Mouse (Mus musculus) ovary, adult 2 months (tissue): ENCODE data around the gene Mrgprh. TPM values are rescaled to one million over a fixed set of nuclear protein-coding genes. Genes with fewer than 3 reads are reported as not detected.

Experiments
- polyA plus RNA-seq: library from polyadenylated mRNA; depleted of rRNA; stranded (reverse); fragments of >200 nt; gene quantifications from 2 replicates; pipeline ENCODE4 v1.2.3, GENCODE M21; 2012; rRNA removed

Gene Mrgprh
- polyA plus RNA-seq: 0.17 and 0.34 TPM in 2 replicates

GRCm38 (mm10) chr17:12875734-12876133 lies at the start of gene Mrgprh:
Mrgprh (plus strand) TSS chr17:12876034.

DNA sequence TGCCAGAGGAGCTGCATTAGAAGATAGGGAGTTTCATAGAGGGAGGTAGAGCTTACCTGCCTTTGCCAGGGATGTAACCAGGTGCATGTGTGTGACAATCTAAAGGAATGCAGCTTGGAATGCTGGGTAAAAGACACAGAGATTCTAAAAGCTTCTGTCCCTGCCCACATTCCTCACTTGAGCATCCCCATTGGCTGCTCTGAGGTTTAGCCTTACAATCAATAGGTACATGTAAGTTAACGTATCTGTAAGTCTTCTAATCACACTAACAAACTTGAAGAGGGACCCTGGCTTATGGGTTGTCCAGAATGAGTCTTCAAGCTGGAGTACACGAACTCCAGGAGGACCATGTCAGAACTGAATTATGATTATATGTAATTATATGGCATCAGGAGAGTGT lies 7.8 kb upstream of the Mrgprh start, which contains the start of gene Mas1:
Mas1 (minus strand) TSS at position 101 of the 400 bp plus-strand sequence.

GRCm38 (mm10) chr17:12909361-12910280 lies 33.8 kb downstream of the Mrgprh start, which contains the start of gene Pnldc1:
Pnldc1 (minus strand) TSS chr17:12910230.

DNA sequence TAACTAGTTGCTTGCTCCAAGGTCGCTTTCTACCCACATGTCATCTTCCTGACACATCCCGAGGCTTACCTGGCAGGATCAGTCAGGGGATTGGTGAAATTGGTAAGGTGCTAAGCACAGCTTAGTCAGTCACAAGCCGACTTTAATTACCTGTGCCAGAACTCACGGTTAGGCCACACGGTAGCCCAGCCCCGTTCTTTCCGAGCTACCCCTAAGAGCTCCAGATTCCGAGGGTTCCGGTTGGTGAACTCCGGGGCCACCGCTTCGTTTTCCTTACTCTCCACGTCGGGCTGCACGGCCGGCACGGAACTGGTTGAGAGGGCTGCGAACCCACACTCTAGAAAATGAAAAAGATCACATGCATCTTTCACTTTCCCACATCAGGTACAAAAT lies 39.6 kb downstream of the Mrgprh start, which contains the start of gene Tcp1:
Tcp1 (plus strand) TSS at position 214 of the 393 bp plus-strand sequence.

GRCm38 (mm10) chr17:12915881-12916583 lies 40.2 kb downstream of the Mrgprh start, which contains the start of gene Mrpl18:
Mrpl18 (minus strand) TSS chr17:12916345.

Other genes with a start within 250 kb of the Mrgprh start
- 0.55 and 0.64 TPM in 2 replicates for gene Slc22a1, start 200.2 kb upstream of the Mrgprh start, polyA plus RNA-seq
- gene Igf2r, start 106.4 kb upstream of the Mrgprh start, polyA plus RNA-seq: 35.2 and 36.5 TPM in 2 replicates
- gene Mas1, start 7.9 kb upstream of the Mrgprh start, polyA plus RNA-seq: 0.20 and 0.47 TPM in 2 replicates
- 2.1 and 3.7 TPM in 2 replicates for gene Pnldc1, start 34.2 kb downstream of the Mrgprh start, polyA plus RNA-seq
- gene Tcp1, start 39.7 kb downstream of the Mrgprh start, polyA plus RNA-seq: 52.6 and 53.0 TPM in 2 replicates
- 17.3 and 20.8 TPM in 2 replicates for gene Mrpl18, start 40.3 kb downstream of the Mrgprh start, polyA plus RNA-seq
- 0.23 and 0.43 TPM in 2 replicates for gene Acat3, start 64.6 kb downstream of the Mrgprh start, polyA plus RNA-seq
- gene Acat2, start 84.7 kb downstream of the Mrgprh start, polyA plus RNA-seq: 14.7 and 15.9 TPM in 2 replicates
- gene Wtap, start 118.1 kb downstream of the Mrgprh start, polyA plus RNA-seq: 9.6 and 14.4 TPM in 2 replicates
- 567 and 710 TPM in 2 replicates for gene Sod2, start 130.8 kb downstream of the Mrgprh start, polyA plus RNA-seq
- 0.74 and 0.78 TPM in 2 replicates for gene Gpr31b, start 176.3 kb downstream of the Mrgprh start, polyA plus RNA-seq
- gene Tcp10b, start 185.1 kb downstream of the Mrgprh start, polyA plus RNA-seq: 0.08 and 0.24 TPM in 2 replicates